In the genomic region with DNA sequence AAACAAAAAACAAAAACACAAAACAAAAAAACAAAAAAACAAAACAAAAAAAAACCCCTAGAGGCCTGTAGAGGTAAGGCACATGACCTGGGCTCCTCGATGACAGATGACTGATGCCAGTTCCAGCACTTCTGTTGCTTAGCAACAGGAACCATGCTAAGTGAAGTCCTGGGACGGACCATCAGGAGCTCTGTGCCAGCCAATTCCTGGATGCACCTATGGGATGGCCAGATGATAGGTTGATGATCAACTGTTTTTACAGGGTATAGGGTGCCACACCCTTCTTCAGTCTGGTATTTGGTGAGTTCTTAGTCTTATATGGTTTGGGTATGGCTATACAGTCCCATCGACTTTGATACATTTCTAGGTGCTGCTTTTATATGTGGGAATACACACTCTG, we compare ENCODE assay signal across 24 mouse cellular contexts.
DNase-seq lines count a peak whose midpoint lies in the region; ATAC-seq and TF ChIP-seq lines count a peak whose summit lies in the region.
"Had no signal": no experiment of that assay in that cellular context is flagged by ENCODE, and none has a peak within 500 bp of the region (broad histone marks: within the 10 kb centered on the region; RNA-seq: fewer than 3 reads in every experiment).

No protein-coding gene starts in this region.

- no peaks in the 10 kb centered on the region for H3K36me3 ChIP-seq in forebrain, postnatal 0 days (ENCODE audit: insufficient read depth)
- no peaks in the 10 kb centered on the region for H3K36me3 ChIP-seq in forebrain, embryonic 16.5 days (ENCODE audit: control insufficient read depth, insufficient read depth)
- H3K36me3 ChIP-seq in limb, embryonic 11.5 days (ENCODE audit: control insufficient read depth, insufficient read depth, low read length): no peaks in the 10 kb centered on the region
- no peaks in the 10 kb centered on the region for H3K36me3 ChIP-seq in limb, embryonic 10.5 days
- H3K36me3 ChIP-seq: forebrain, embryonic 12.5 days; limb, embryonic 13.5 days; liver, embryonic 13.5 days had no signal

- peak; percentile 54 to 60 for DNase-seq in cerebellum, postnatal 10 days
- DNase-seq in cerebellum, adult 11 months: no peak
- no peak for DNase-seq in forebrain, postnatal 0 days
- DNase-seq in limb, embryonic 11.5 days (ENCODE audit: low spot score): no peak
- no peak for DNase-seq in limb, embryonic 10.5 days (ENCODE audit: low spot score)
- peak; percentile 42 for DNase-seq in brain, embryonic 14.5 days (ENCODE audit: low read depth)
- DNase-seq: adrenal gland, postnatal 25 days; cerebellum, adult 2 months; gastrocnemius, postnatal 25 days; heart, adult 2 months; heart, postnatal 36 days; kidney, adult 2 months; kidney, postnatal 25 days; liver, embryonic 13.5 days; lung, embryonic 14.5 days; lung, postnatal 4 days; thymus, postnatal 36 days had no signal

- no peaks in the 10 kb centered on the region for H3K9me3 ChIP-seq in forebrain, postnatal 0 days (ENCODE audit: low read length)
- H3K9me3 ChIP-seq in forebrain, embryonic 16.5 days (ENCODE audit: control insufficient read depth, low read length): no peaks in the 10 kb centered on the region
- H3K9me3 ChIP-seq in limb, embryonic 11.5 days (ENCODE audit: control insufficient read depth, low read length): no peaks in the 10 kb centered on the region
- no peaks in the 10 kb centered on the region for H3K9me3 ChIP-seq in limb, embryonic 10.5 days (replicated peaks)
- H3K9me3 ChIP-seq: forebrain, embryonic 12.5 days; limb, embryonic 13.5 days had no signal

- no peak for ATAC-seq in forebrain, postnatal 0 days
- no peak for ATAC-seq in forebrain, embryonic 16.5 days
- 0 out of 2 replicates have a peak, but pooled peaks have one; percentile 9 for ATAC-seq in limb, embryonic 11.5 days (ENCODE audit: insufficient number of reproducible peaks, low FRiP score, low TSS enrichment, low read depth)
- ATAC-seq in activated CD4-positive, CD25-positive, alpha-beta regulatory T cell, adult 4 months: no peak
- ATAC-seq: inflammation-experienced regulatory T-cells, adult 6 months; Patski had no signal

- no peaks in the 10 kb centered on the region; the same call in 1 of the 2 replicates for H3K4me1 ChIP-seq in forebrain, postnatal 0 days (ENCODE audit: insufficient read depth)
- peaks cover 8% of the 10 kb centered on the region for H3K4me1 ChIP-seq in forebrain, embryonic 16.5 days (replicated peaks; ENCODE audit: control insufficient read depth, insufficient read depth, low read length)
- H3K4me1 ChIP-seq in limb, embryonic 11.5 days (ENCODE audit: control insufficient read depth, insufficient read depth, low read length): no peaks in the 10 kb centered on the region
- H3K4me1 ChIP-seq in limb, embryonic 10.5 days: peaks cover 3% of the 10 kb centered on the region; the same call in 1 of the 2 replicates
- H3K4me1 ChIP-seq: liver, embryonic 13.5 days had no signal

- WGBS in forebrain, postnatal 0 days: 39% methylated on average over 3 of the region's 3 CpGs
- WGBS in forebrain, embryonic 16.5 days: 40% methylated on average over 3 of the region's 3 CpGs
- 39% methylated on average over 3 of the region's 3 CpGs for WGBS in limb, embryonic 11.5 days
- 51% methylated on average over 3 of the region's 3 CpGs for WGBS in limb, embryonic 10.5 days

- H3K4me2 ChIP-seq in forebrain, postnatal 0 days (ENCODE audit: low read depth): no peak overlapping the region
- H3K4me2 ChIP-seq in forebrain, embryonic 16.5 days (ENCODE audit: low read length): no peak overlapping the region
- no peak overlapping the region for H3K4me2 ChIP-seq in limb, embryonic 11.5 days (ENCODE audit: low read depth, severe bottlenecking)
- H3K4me2 ChIP-seq: forebrain, embryonic 12.5 days; limb, embryonic 13.5 days; liver, embryonic 13.5 days; lung, embryonic 14.5 days had no signal

- H3K27me3 ChIP-seq in forebrain, postnatal 0 days (ENCODE audit: insufficient read depth, low read length): no peaks in the 10 kb centered on the region
- no peaks in the 10 kb centered on the region for H3K27me3 ChIP-seq in forebrain, embryonic 16.5 days (replicated peaks; ENCODE audit: control insufficient read depth, insufficient read depth, low read length)
- no peaks in the 10 kb centered on the region for H3K27me3 ChIP-seq in limb, embryonic 11.5 days (ENCODE audit: control insufficient read depth, insufficient read depth, low read length)
- H3K27me3 ChIP-seq in limb, embryonic 10.5 days (ENCODE audit: low read depth, poor library complexity, severe bottlenecking): no peaks in the 10 kb centered on the region
- H3K27me3 ChIP-seq: forebrain, embryonic 12.5 days; limb, embryonic 13.5 days; liver, embryonic 13.5 days had no signal

- H3K4me3 ChIP-seq in forebrain, postnatal 0 days (ENCODE audit: low read depth, low read length): no peak overlapping the region
- no peak overlapping the region for H3K4me3 ChIP-seq in forebrain, embryonic 16.5 days (replicated peaks; ENCODE audit: low read length)
- no peak overlapping the region for H3K4me3 ChIP-seq in limb, embryonic 11.5 days (ENCODE audit: low read depth, low read length)
- H3K4me3 ChIP-seq in limb, embryonic 10.5 days: no peak overlapping the region
- H3K4me3 ChIP-seq: forebrain, embryonic 12.5 days; heart, adult 2 months; left cerebral cortex, adult 2 months; limb, embryonic 13.5 days; liver, embryonic 13.5 days had no signal

- TF ChIP-seq POLR2A in brain, embryonic 14.5 days (IDR thresholded peaks at IDR 0.05; ENCODE audit: borderline replicate concordance, extremely low read depth, insufficient read depth, insufficient read length, poor library complexity, severe bottlenecking): no peak

- no peak overlapping the region for H3K27ac ChIP-seq in forebrain, postnatal 0 days (ENCODE audit: low read depth, low read length)
- no peak overlapping the region for H3K27ac ChIP-seq in forebrain, embryonic 16.5 days (ENCODE audit: low read length)
- H3K27ac ChIP-seq in limb, embryonic 11.5 days (replicated peaks; ENCODE audit: low read depth, low read length): no peak overlapping the region
- no peak overlapping the region for H3K27ac ChIP-seq in limb, embryonic 10.5 days
- H3K27ac ChIP-seq: forebrain, embryonic 12.5 days; heart, adult 2 months; left cerebral cortex, adult 2 months; limb, embryonic 13.5 days; liver, embryonic 13.5 days had no signal

- TF ChIP-seq CTCF in forebrain, postnatal 0 days (IDR thresholded peaks at IDR 0.05; ENCODE audit: low read depth): 0 out of 2 replicates have a peak, but pooled peaks have one; percentile 27
- TF ChIP-seq CTCF in brain, embryonic 14.5 days (IDR thresholded peaks at IDR 0.05; ENCODE audit: borderline replicate concordance, extremely low read depth, insufficient read depth, insufficient read length): no peak

- no peak overlapping the region for H3K9ac ChIP-seq in forebrain, postnatal 0 days
- no peak overlapping the region for H3K9ac ChIP-seq in forebrain, embryonic 16.5 days (replicated peaks; ENCODE audit: low read depth, low read length)
- no peak overlapping the region for H3K9ac ChIP-seq in limb, embryonic 11.5 days (ENCODE audit: low read length)
- H3K9ac ChIP-seq: forebrain, embryonic 12.5 days; limb, embryonic 13.5 days; liver, embryonic 13.5 days; lung, embryonic 14.5 days had no signal

Comparison
In these comparisons a context has a peak if more than half of its experiments do, and no peak if none do; other contexts are left out.
1. DNase-seq: peak in cerebellum, postnatal 10 days (2 of 2) and brain, embryonic 14.5 days (single experiment); none in cerebellum, adult 11 months (single experiment), forebrain, postnatal 0 days (single experiment), limb, embryonic 11.5 days (single experiment) and limb, embryonic 10.5 days (single experiment).